Mouse (Mus musculus) hindbrain, embryonic 13.5 days (tissue): Measurements from ENCODE around the gene Atxn10. TPM values are rescaled to one million over a fixed set of nuclear protein-coding genes. Genes with fewer than 3 reads are reported as not detected.
"Not testable (repeated sequence)": the region's sequence is repeated elsewhere in the genome, so short reads cannot be mapped to it uniquely, and the experiment has no call there.

Experiments used
- ATAC-seq: fragments of 200-750 bp; cut with Nextera tagmentation; 2 replicates; pipeline ENCODE4 v1.8.0; 2017; ENCODE audit warnings: moderate TSS enrichment; ENCODE audit not compliant: low FRiP score
- H3K27ac ChIP-seq: fragments of 300-500 bp; sonication (generic); 2 replicates; pipeline ENCODE4 v1.5.1; 2015; ENCODE audit warnings: inconsistent platforms, mild to moderate bottlenecking, moderate library complexity
- H3K27me3 ChIP-seq: fragments of 300-500 bp; sonication (generic); 2 replicates; pipeline ENCODE4 v1.6.1; 2015; ENCODE audit warnings: mild to moderate bottlenecking, inconsistent platforms
- H3K36me3 ChIP-seq: fragments of 300-500 bp; sonication (generic); 2 replicates; pipeline ENCODE4 v1.6.1; 2015; ENCODE audit warnings: mild to moderate bottlenecking, inconsistent platforms
- H3K4me1 ChIP-seq: fragments of 300-500 bp; sonication (generic); replicated peaks from 2 replicates; pipeline ENCODE4 v1.6.1; 2015; ENCODE audit warnings: inconsistent platforms
- H3K4me2 ChIP-seq: fragments of 300-500 bp; sonication (generic); 2 replicates; pipeline ENCODE4 v1.6.1; 2015; ENCODE audit warnings: inconsistent platforms, mild to moderate bottlenecking, moderate library complexity
- H3K4me3 ChIP-seq: fragments of 300-500 bp; sonication (generic); 2 replicates; pipeline ENCODE4 v1.5.1; 2015; ENCODE audit warnings: mild to moderate bottlenecking, inconsistent platforms
- H3K9ac ChIP-seq: fragments of 300-500 bp; sonication (generic); 2 replicates; pipeline ENCODE4 v1.6.1; 2015; ENCODE audit warnings: mild to moderate bottlenecking, inconsistent platforms
- H3K9me3 ChIP-seq: fragments of 300-500 bp; sonication (generic); 2 replicates; pipeline ENCODE4 v1.6.1; 2016; ENCODE audit warnings: inconsistent platforms
- WGBS: fragments of 180-500 bp; shearing (Covaris S2); methylation state at CpG from one replicate; pipeline ENCODE4 v1.1.7; 2015; 5-methylcytosine and 5-hydroxymethylcytosine counted together
- polyA plus RNA-seq: library from polyadenylated mRNA; unstranded; fragments of >200 nt; fragmentation: Nextera tagmentation; extraction: Ambion mirVana; gene quantifications from 2 replicates; pipeline ENCODE4 v1.2.1, GENCODE M21; 2015

The Atxn10 gene
- polyA plus RNA-seq, 1 experiment from 2014 or later: 515 TPM

DNA sequence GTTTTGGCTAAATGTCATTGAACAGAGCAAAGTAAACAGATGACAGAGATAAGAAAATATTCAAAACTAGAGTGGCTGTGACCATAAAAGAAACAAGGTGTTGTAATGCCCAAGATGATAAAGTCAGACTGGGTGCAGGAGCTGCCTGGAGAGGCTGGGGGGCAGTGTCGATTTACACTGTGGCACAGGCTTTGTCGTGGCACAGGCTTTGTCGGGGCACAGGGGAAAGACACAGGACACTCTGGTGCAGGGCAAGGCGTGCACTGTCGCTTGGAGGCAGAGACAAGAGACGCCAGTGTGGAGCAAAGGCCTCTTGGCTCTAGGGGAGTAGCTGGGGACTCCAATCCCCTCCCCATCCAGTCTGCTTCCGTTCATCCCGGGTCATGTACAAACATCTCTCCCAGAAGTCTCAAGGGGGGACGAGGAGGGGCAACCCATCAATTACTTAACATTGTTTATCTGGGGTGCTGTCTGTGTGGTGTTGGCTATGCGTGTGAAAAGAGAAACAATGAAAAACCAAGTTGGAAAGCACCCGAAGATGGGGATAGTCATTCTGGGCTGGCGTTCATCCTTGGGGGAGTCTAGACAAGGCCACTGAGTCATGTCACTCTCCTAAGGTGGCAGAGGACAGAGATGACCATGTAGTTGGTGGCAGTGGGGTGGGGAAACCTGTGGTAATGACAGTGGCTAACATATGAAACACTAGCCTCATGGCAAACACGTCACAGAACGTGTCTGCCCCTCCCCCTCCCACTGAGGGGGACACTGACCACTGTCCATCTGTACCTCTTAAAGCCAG is 19.5 kb upstream of the Atxn10 start:
- H3K9ac ChIP-seq: 0 out of 2 replicates have a peak overlapping the region, but pooled peaks have one; percentile 2
- H3K4me3 ChIP-seq: no peak overlapping the region
- no peak overlapping the region for H3K27ac ChIP-seq
- no peaks in the 10 kb centered on the region for H3K27me3 ChIP-seq
- 44% methylated on average over 14 of the region's 14 CpGs for WGBS
- no peak overlapping the region for H3K4me2 ChIP-seq
- ATAC-seq: no peak
- H3K36me3 ChIP-seq: no peaks in the 10 kb centered on the region
- H3K9me3 ChIP-seq: no peaks in the 10 kb centered on the region
- H3K4me1 ChIP-seq: peaks cover 22% of the 10 kb centered on the region

DNA sequence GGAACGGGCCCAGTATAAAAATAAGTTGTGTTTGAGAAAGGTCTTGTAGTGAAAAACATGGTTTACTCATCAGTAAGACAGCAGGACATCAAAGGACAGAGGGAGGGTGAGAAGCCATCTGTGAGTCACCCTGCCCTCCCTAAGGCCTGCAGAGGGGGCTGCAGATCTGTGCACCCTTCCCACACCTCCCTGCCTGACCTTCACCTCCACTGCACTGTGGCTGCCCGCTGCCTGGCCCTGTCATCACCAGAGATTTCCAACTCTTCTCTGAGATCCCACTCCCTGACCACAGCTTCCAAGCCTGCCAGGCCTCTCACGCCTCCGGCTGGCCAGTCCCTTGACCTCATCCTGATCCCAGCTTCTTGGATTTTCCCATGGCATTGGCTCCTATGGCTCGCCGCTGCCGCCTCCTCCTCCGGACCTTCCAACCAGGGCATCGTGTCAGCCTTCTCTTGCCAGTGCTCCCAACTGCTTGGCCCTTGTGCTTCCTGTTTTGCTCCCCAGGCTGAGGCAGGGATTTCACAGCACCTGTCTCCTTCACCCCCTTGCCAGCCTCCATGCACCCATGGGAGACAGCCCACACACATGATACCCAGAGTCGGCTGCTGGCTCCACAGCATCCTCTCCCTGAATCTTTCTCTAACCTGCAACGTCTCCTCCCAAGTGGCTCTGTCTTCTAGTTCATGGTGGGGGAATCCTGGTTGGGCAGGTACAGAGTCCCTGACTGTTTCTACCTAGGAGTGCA is 15.9 kb upstream of the Atxn10 start:
- Histone ChIP-seq H3K36me3 (no peaks in the 10 kb centered on the region), H3K27me3 (no peaks in the 10 kb centered on the region), H3K9ac (no peak overlapping the region), H3K27ac (no peak overlapping the region), H3K4me3 (no peak overlapping the region), H3K9me3 (no peaks in the 10 kb centered on the region), H3K4me1 (peaks cover 14% of the 10 kb centered on the region), H3K4me2 (no peak overlapping the region)
- 78% methylated on average over 11 of the region's 11 CpGs for WGBS
- no peak for ATAC-seq

DNA sequence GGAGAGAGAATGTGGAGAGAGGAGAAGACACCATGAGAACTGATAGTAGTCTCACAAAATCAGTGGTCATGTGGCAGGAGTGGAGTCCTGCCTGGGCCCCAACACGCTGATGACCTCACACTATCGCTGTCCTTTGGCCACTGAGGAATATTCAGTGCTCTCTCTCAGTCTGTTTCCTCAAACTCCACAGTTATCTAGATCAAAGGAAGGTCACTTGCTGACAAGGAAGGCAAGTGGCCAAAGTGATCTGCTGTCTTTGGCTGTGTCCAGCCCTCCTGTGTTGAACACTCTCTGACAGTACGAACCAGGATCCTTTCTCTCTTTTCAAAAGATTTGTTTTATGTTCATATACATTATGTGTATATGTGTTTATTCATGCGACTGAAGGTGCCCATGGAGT is 12.8 kb upstream of the Atxn10 start:
- no peaks in the 10 kb centered on the region for H3K9me3 ChIP-seq
- no peaks in the 10 kb centered on the region for H3K36me3 ChIP-seq
- ATAC-seq: no peak
- no peak overlapping the region for H3K4me2 ChIP-seq
- no peak overlapping the region for H3K9ac ChIP-seq
- no peaks in the 10 kb centered on the region for H3K27me3 ChIP-seq
- WGBS: 94% methylated on average over 4 of the region's 4 CpGs
- no peaks in the 10 kb centered on the region for H3K4me1 ChIP-seq
- H3K4me3 ChIP-seq: no peak overlapping the region
- H3K27ac ChIP-seq: no peak overlapping the region

GRCm38 (mm10) chr15:85324426-85324825 is 11.6 kb upstream of the Atxn10 start:
- no peaks in the 10 kb centered on the region for H3K9me3 ChIP-seq
- H3K4me2 ChIP-seq: no peak overlapping the region
- H3K36me3 ChIP-seq: no peaks in the 10 kb centered on the region
- H3K9ac ChIP-seq: no peak overlapping the region
- WGBS: 97% methylated on average over 1 of the region's 1 CpGs
- no peak for ATAC-seq
- no peaks in the 10 kb centered on the region for H3K27me3 ChIP-seq
- no peaks in the 10 kb centered on the region for H3K4me1 ChIP-seq
- no peak overlapping the region for H3K4me3 ChIP-seq
- no peak overlapping the region for H3K27ac ChIP-seq

GRCm38 (mm10) chr15:85327808-85328207 is 8.2 kb upstream of the Atxn10 start:
- no peak overlapping the region for H3K27ac ChIP-seq
- no peak overlapping the region for H3K9ac ChIP-seq
- H3K4me1 ChIP-seq: no peaks in the 10 kb centered on the region
- no peaks in the 10 kb centered on the region for H3K27me3 ChIP-seq
- 68% methylated on average over 11 of the region's 11 CpGs for WGBS
- no peak for ATAC-seq
- H3K4me2 ChIP-seq: no peak overlapping the region
- no peak overlapping the region for H3K4me3 ChIP-seq
- no peaks in the 10 kb centered on the region for H3K36me3 ChIP-seq
- H3K9me3 ChIP-seq: no peaks in the 10 kb centered on the region

DNA sequence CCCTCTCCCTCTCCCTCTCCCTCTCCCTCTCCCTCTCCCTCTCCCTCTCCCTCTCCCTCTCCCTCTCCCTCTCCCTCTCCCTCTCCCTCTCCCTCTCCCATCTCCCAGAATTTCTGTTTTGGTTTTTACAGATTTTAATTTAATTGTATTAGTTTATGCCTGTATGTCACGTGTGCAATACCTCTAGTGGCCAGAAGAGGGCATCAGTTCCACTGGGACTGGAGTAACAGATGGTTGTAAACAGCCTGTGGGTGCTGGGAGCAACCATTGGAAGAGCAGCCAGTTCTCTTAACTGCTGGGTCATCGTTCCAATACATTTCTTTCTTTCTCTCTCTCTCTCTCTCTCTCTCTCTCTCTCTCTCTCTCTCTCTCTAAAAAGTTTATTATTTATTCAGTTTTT is 7.6 kb upstream of the Atxn10 start:
- not testable (repeated sequence) for ATAC-seq, H3K9ac ChIP-seq, H3K9me3 ChIP-seq, H3K27me3 ChIP-seq, H3K36me3 ChIP-seq, H3K4me2 ChIP-seq, H3K4me3 ChIP-seq, H3K4me1 ChIP-seq, H3K27ac ChIP-seq
- WGBS: 78% methylated on average over 2 of the region's 2 CpGs

DNA sequence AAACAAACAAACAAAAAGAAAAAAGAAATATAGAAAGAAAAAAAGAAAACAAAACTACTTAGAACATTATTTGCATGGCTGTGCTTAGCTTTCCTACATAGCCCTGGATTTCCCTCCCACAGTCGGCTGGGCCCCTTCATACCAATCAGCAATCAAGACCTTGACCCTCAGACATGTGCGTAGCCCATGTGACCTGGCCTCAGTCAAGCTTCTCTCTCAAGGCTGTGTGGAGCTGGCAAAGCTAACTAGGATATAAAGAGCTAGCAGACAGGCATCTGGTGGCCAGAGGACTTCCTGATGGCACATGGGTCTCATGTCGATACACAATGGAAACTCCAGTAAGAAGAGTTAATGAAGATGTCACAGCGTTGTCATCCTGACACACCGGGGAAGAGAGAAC is 6.9 kb upstream of the Atxn10 start:
- Histone ChIP-seq H3K4me2 (no peak overlapping the region), H3K36me3 (no peaks in the 10 kb centered on the region), H3K27ac (no peak overlapping the region), H3K4me3 (no peak overlapping the region), H3K27me3 (no peaks in the 10 kb centered on the region), H3K9me3 (no peaks in the 10 kb centered on the region), H3K4me1 (no peaks in the 10 kb centered on the region), H3K9ac (no peak overlapping the region)
- 92% methylated on average over 5 of the region's 5 CpGs for WGBS
- no peak for ATAC-seq

DNA sequence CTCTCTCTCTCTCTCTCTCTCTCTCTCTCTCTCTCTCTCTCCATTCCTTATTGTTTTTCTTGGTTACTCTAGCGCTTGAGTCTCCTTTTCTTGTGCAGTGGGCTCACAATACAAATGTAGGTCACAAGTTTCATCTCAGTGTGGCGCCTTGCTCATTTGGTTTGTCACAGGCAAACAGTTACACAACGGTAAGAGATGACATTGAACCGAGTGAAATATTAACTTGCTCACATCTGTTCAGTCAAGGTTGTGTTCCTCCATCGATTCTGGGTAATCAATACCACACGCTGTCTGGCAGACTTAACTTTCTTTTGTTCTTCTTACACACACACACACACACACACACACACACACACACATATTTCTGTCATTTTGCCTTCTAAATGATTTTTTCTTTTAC is 6.0 kb upstream of the Atxn10 start:
- no peak for ATAC-seq
- Histone ChIP-seq H3K27me3 (no peaks in the 10 kb centered on the region), H3K27ac (no peak overlapping the region), H3K36me3 (no peaks in the 10 kb centered on the region), H3K9me3 (no peaks in the 10 kb centered on the region), H3K4me2 (no peak overlapping the region), H3K9ac (no peak overlapping the region), H3K4me3 (no peak overlapping the region), H3K4me1 (no peaks in the 10 kb centered on the region)
- 91% methylated on average over 6 of the region's 6 CpGs for WGBS

GRCm38 (mm10) chr15:85333511-85333910 is 2.5 kb upstream of the Atxn10 start:
- not testable (repeated sequence) for ATAC-seq, H3K4me3 ChIP-seq, H3K27ac ChIP-seq, H3K36me3 ChIP-seq, H3K9ac ChIP-seq, H3K4me2 ChIP-seq, H3K9me3 ChIP-seq, H3K27me3 ChIP-seq
- peaks cover 22% of the 10 kb centered on the region for H3K4me1 ChIP-seq
- WGBS: 89% methylated on average over 6 of the region's 6 CpGs

- H3K4me1 ChIP-seq: peaks cover 29% of the 10 kb centered on the region
- H3K36me3 ChIP-seq: no peaks in the 10 kb centered on the region
- no peak overlapping the region for H3K4me3 ChIP-seq
- H3K9me3 ChIP-seq: no peaks in the 10 kb centered on the region
- no peak overlapping the region for H3K27ac ChIP-seq
- no peaks in the 10 kb centered on the region for H3K27me3 ChIP-seq
- H3K9ac ChIP-seq: no peak overlapping the region
- no peak for ATAC-seq
- WGBS: 72% methylated on average over 3 of the region's 3 CpGs
- H3K4me2 ChIP-seq: no peak overlapping the region
Measured at GRCm38 (mm10) chr15:85334234-85334633, 1.8 kb upstream of the Atxn10 start.

GRCm38 (mm10) chr15:85336301-85336991 is 401 bp downstream of the Atxn10 start:
- Histone ChIP-seq H3K4me3 (peak overlapping the region; percentile 90), H3K9ac (peak overlapping the region; percentile 95), H3K9me3 (no peaks in the 10 kb centered on the region), H3K27me3 (no peaks in the 10 kb centered on the region), H3K36me3 (no peaks in the 10 kb centered on the region), H3K27ac (peak overlapping the region; percentile 94), H3K4me1 (peaks cover 29% of the 10 kb centered on the region), H3K4me2 (peak overlapping the region; percentile 78)
- ATAC-seq: peak; percentile 95
- WGBS: under 1% methylated on average over 53 of the region's 54 CpGs

DNA sequence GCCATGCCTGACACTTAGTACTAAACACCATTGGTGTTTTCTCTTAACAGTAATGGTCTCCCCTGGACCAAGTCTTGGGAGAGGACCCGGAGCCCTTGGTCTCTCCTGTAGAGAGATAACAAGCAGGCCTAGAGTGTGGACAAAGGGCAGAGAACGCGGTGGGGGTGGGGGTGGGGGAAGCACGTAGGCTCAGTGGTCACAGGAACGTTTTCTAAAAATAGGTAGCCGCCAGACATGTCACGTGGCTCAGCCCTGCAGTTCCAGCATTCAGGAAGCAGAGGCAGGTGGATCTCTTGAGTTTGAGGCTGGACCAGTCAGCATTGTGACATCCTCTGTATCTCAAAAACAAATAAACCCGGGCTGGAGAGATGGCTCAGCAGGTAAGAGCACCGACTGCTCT is 1.2 kb downstream of the Atxn10 start:
- H3K27me3 ChIP-seq: no peaks in the 10 kb centered on the region

More for the DNA sequence above, 1.2 kb downstream of the Atxn10 start:
- H3K4me3 ChIP-seq: peak overlapping the region; percentile 90
- no peaks in the 10 kb centered on the region for H3K36me3 ChIP-seq
- WGBS: 47% methylated on average over 9 of the region's 9 CpGs
- peak overlapping the region; percentile 78 for H3K4me2 ChIP-seq
- peak overlapping the region; percentile 94 for H3K27ac ChIP-seq
- peaks cover 29% of the 10 kb centered on the region for H3K4me1 ChIP-seq
- no peak for ATAC-seq
- no peaks in the 10 kb centered on the region for H3K9me3 ChIP-seq
- H3K9ac ChIP-seq: peak overlapping the region; percentile 95
